Mouse (Mus musculus) frontal cortex, adult 2 months (tissue): ENCODE measurements around the gene Cd48. TPM values are rescaled to one million over a fixed set of nuclear protein-coding genes. Genes with fewer than 3 reads are reported as not detected.

Experiments used
- DNase-seq, 2 experiments: peaks; one replicate each; pipeline ENCODE4 v3.0.0; 2022; ENCODE audit warnings: low spot score in 1 of 2; ENCODE audit errors: extremely low spot score in 1 of 2
- polyA plus RNA-seq: library from polyadenylated mRNA; depleted of rRNA; stranded (reverse); fragments of >200 nt; gene quantifications from 2 replicates; pipeline ENCODE4 v1.2.3, GENCODE M21; 2012; rRNA removed

Cd48 gene
- polyA plus RNA-seq, 1 experiment, result 1.6 TPM

GRCm38 (mm10) chr1:171687320-171687719 lies 5.5 kb downstream of the Cd48 start:
- DNase-seq, result no peak

GRCm38 (mm10) chr1:171693918-171694317 lies 12.1 kb downstream of the Cd48 start:
- DNase-seq, result no peak

GRCm38 (mm10) chr1:171698983-171699382 lies 17.2 kb downstream of the Cd48 start:
- peak in 1 of 2 experiments; percentile 47 for DNase-seq

- peak; percentile 29 to 54 for DNase-seq
Observed at GRCm38 (mm10) chr1:171713736-171714135, 31.9 kb downstream of the Cd48 start.

- peak in 1 of 2 experiments; percentile 11 for DNase-seq
Observed at GRCm38 (mm10) chr1:171715434-171715833, 33.6 kb downstream of the Cd48 start.

- DNase-seq, result no peak
Observed at GRCm38 (mm10) chr1:171716232-171716631, 34.4 kb downstream of the Cd48 start.

GRCm38 (mm10) chr1:171731195-171731594 lies 49.4 kb downstream of the Cd48 start:
- DNase-seq, result peak in 1 of 2 experiments; percentile 13

GRCm38 (mm10) chr1:171734898-171735297 lies 53.1 kb downstream of the Cd48 start:
- no peak for DNase-seq

- DNase-seq, result no peak
Observed at GRCm38 (mm10) chr1:171748127-171748969, 66.5 kb downstream of the Cd48 start.

Other genes with a start within 250 kb of the Cd48 start
- 8.6 and 9.5 TPM in 2 replicates for gene F11r, start 244.5 kb upstream of the Cd48 start, polyA plus RNA-seq
- 6.4 and 7.3 TPM in 2 replicates for gene Alyref2, start 178.5 kb upstream of the Cd48 start, polyA plus RNA-seq
- gene Itln1, start 146.7 kb upstream of the Cd48 start, polyA plus RNA-seq, result not detected in 2 replicates
- 0.04 TPM in 1 of 2 replicates, not detected in the other for gene Cd244a, start 122.8 kb upstream of the Cd48 start, polyA plus RNA-seq
- gene Ly9, start 74.6 kb upstream of the Cd48 start, polyA plus RNA-seq, result 0.19 and 0.32 TPM in 2 replicates
- gene Slamf7, start 29.0 kb upstream of the Cd48 start, polyA plus RNA-seq, result 0.06 and 0.17 TPM in 2 replicates
- gene Slamf1, start 85.1 kb downstream of the Cd48 start, polyA plus RNA-seq, result 0.19 and 0.22 TPM in 2 replicates
- gene Cd84, start 157.7 kb downstream of the Cd48 start, polyA plus RNA-seq, result 1.7 and 3.4 TPM in 2 replicates
- gene Gm10521, start 213.7 kb downstream of the Cd48 start, polyA plus RNA-seq, result 0.12 and 0.17 TPM in 2 replicates
- 0.32 and 0.44 TPM in 2 replicates for gene Slamf6, start 235.5 kb downstream of the Cd48 start, polyA plus RNA-seq